Mouse (Mus musculus): Measurements from ENCODE around the gene Hnrnpu. TPM values are rescaled to one million over a fixed set of nuclear protein-coding genes. Genes with fewer than 3 reads are reported as not detected.

Gene Hnrnpu
- polyA plus RNA-seq, 1 experiment from 2014 or later = 137 TPM

DNA sequence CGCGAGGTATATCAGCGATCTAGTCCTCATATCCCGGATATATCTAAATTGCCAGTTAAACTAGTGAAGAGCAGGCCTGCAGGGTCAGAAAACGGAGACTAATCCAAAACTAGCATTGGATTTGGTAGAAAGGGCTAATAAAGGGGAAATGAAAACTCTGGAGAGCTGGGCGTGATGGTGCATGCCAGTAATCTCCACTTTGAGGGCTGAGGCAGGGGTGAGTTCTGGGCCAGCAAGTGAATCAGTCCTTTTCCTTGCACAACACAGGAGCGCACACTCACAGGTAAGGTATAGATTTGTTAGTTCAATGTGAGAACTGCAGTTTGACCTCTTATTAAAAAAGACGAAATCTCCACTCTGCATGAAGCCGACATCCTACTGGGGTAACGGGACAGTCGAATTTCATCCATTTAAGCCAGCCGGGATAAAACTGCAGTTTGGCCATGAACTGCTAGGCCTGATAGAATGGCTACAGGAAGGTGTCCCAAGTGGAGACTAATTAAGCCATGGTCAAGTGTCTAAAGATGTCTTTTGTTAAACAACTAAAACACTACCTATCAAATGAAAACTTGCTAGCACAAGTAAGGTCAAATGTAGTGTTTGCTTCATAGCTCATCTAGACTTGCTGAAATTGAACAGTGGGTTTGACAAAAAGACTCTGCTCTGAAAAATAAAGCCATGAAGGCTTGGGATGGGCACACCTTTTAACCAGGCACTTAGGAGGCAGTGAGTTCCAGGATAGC, 18.1 kb downstream of the Hnrnpu start:
- 2% methylated on average over 12 of the region's 12 CpGs for WGBS

DNA sequence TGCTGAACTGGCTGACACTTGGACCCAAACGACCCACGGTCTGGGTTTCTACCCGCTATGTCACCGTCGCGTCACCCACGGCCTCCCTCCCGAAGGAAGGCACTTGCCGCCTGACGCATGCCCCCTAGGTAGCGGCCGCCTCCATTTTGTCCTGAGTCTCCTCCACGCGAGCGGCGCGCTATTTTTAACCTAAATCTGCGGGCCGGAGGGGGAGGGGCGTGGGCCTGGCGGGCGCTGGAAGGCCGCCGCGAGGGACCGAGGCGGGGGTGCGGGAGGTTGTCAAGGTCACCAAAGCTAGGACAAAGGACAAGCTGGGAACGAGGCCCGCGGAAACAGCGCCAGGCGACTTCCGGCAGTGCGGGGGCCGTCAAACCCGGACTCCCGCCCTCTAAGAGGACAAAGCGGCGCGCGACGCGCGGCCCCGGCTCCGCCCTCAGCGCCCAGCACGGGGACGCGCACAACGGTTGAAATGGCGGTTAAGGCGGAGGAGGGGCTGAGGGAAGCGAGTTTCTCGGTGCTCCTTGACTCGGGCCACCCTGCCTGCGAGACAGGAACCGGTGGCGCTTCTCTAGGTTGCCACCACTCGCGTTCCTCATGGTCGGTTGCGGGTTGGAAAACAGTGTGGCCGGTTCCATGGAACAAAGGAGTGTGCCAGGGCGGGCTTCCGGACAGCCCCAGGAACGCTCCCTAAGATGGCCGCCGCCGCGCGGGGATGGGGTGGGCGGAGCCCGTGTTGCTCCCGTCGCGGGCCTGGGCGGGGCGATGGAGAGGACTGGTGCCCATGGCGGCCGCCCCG, 19.0 kb downstream of the Hnrnpu start, which contains the start of gene Cox20:
TSS of gene Cox20 (plus strand) at position 742 of the 796 bp plus-strand sequence.
- H3K27me3 ChIP-seq (replicated peaks; ENCODE audit: control insufficient read depth, insufficient read depth, low read length) = no peaks in the 10 kb centered on the region
- H3K4me1 ChIP-seq (ENCODE audit: control insufficient read depth, insufficient read depth, low read length) = peaks cover 15% of the 10 kb centered on the region
- H3K4me2 ChIP-seq (ENCODE audit: low read depth, low read length) = peak within 1 kb of the TSS; percentile 83
- peaks cover 7% of the 10 kb centered on the region; the same call in 1 of the 2 replicates for H3K36me3 ChIP-seq (ENCODE audit: control insufficient read depth, insufficient read depth, low read length)
- WGBS = under 1% methylated on average over 83 of the region's 83 CpGs
- H3K9me3 ChIP-seq (ENCODE audit: control insufficient read depth, low read length) = no peaks in the 10 kb centered on the region
- peak; percentile 94 for ATAC-seq
- peak within 1 kb of the TSS; percentile 71 for H3K4me3 ChIP-seq (ENCODE audit: low read length)
- H3K9ac ChIP-seq (ENCODE audit: low read depth, low read length) = peak within 1 kb of the TSS; percentile 89
- peak within 1 kb of the TSS; percentile 99 for H3K27ac ChIP-seq (ENCODE audit: low read length)

More for the DNA sequence above, 18.1 kb downstream of the Hnrnpu start:
- Histone ChIP-seq H3K9ac (ENCODE audit: low read depth, low read length) (peak overlapping the region; percentile 89), H3K27me3 (replicated peaks; ENCODE audit: control insufficient read depth, insufficient read depth, low read length) (no peaks in the 10 kb centered on the region), H3K9me3 (ENCODE audit: control insufficient read depth, low read length) (no peaks in the 10 kb centered on the region), H3K4me1 (ENCODE audit: control insufficient read depth, insufficient read depth, low read length) (peaks cover 15% of the 10 kb centered on the region), H3K4me3 (ENCODE audit: low read length) (peak overlapping the region; percentile 71), H3K27ac (ENCODE audit: low read length) (peak overlapping the region; percentile 99), H3K36me3 (ENCODE audit: control insufficient read depth, insufficient read depth, low read length) (peaks cover 7% of the 10 kb centered on the region; the same call in 1 of the 2 replicates), H3K4me2 (ENCODE audit: low read depth, low read length) (peak overlapping the region; percentile 83)
- ATAC-seq = peak; percentile 36

DNA sequence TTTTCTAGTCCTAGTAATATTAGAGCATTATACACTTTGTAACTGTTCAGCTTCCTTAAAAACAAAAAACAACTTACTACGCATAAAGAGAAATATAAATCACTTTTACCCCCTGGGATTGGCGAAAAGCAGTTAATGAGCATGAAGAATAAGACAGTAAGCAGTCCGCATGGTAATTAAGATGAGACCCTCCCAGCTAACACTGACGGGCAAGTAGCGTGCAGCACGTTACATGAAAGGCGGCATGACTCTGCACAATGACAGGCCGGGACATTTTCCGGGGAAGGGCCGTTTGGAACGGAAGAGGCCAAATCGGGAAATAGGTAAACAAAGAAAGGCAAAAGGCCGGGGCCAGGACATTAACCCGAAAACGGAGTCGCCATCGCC, 19.6 kb downstream of the Hnrnpu start:
- under 1% methylated on average over 17 of the region's 17 CpGs for WGBS
- ATAC-seq = peak; percentile 66
- Histone ChIP-seq H3K36me3 (ENCODE audit: control insufficient read depth, insufficient read depth, low read length) (peaks cover under 1% of the 10 kb centered on the region; the same call in 1 of the 2 replicates), H3K9ac (ENCODE audit: low read depth, low read length) (peak overlapping the region; percentile 89), H3K4me2 (ENCODE audit: low read depth, low read length) (peak overlapping the region; percentile 55), H3K27ac (ENCODE audit: low read length) (peak overlapping the region; percentile 99), H3K9me3 (ENCODE audit: control insufficient read depth, low read length) (no peaks in the 10 kb centered on the region), H3K27me3 (replicated peaks; ENCODE audit: control insufficient read depth, insufficient read depth, low read length) (no peaks in the 10 kb centered on the region), H3K4me1 (ENCODE audit: control insufficient read depth, insufficient read depth, low read length) (peaks cover 15% of the 10 kb centered on the region), H3K4me3 (ENCODE audit: low read length) (peak overlapping the region; percentile 71)

DNA sequence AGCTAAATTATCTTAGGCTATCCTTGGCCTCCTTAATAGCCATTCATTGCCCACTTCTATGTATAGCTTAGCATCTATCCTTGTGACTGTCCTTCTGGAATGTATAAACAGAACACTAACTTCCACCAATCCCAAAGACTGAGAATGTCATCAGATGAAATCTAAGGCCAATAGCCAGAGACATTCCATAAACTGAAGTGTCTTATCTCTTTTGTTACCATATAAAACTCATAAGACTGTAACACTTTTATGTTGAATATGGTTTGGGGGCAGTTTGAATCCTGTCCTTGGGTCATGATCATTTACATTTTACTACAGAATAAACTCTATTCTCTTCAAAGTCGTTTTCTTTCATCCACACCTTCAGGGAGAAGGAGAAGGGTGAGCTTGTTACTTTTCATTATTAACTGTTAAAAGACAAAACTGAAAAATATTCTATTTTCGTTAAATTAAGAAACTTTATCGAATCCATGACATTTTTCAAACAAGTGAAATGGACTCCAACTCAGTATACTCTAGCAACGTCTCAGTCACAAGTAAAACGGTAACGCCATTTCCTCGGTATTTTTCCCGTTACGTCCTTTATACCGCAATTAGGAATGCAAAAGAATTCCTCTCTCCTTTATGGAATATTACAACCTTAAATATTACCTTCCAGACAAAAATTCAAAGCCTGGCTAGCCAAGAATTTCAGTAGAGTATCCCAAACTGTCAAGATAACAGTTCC, 20.2 kb downstream of the Hnrnpu start:
- no peak for ATAC-seq
- Histone ChIP-seq H3K4me1 (ENCODE audit: control insufficient read depth, insufficient read depth, low read length) (peaks cover 15% of the 10 kb centered on the region), H3K27me3 (replicated peaks; ENCODE audit: control insufficient read depth, insufficient read depth, low read length) (no peaks in the 10 kb centered on the region), H3K4me3 (ENCODE audit: low read length) (peak overlapping the region; percentile 11; the same call in 1 of the 2 replicates), H3K4me2 (ENCODE audit: low read depth, low read length) (peak overlapping the region; percentile 55), H3K9me3 (ENCODE audit: control insufficient read depth, low read length) (no peaks in the 10 kb centered on the region), H3K9ac (ENCODE audit: low read depth, low read length) (peak overlapping the region; percentile 41; the same call in 1 of the 2 replicates), H3K36me3 (ENCODE audit: control insufficient read depth, insufficient read depth, low read length) (no peaks in the 10 kb centered on the region; the same call in 1 of the 2 replicates), H3K27ac (ENCODE audit: low read length) (peak overlapping the region; percentile 99; the same call in 1 of the 2 replicates)
- WGBS = 37% methylated on average over 10 of the region's 10 CpGs

DNA sequence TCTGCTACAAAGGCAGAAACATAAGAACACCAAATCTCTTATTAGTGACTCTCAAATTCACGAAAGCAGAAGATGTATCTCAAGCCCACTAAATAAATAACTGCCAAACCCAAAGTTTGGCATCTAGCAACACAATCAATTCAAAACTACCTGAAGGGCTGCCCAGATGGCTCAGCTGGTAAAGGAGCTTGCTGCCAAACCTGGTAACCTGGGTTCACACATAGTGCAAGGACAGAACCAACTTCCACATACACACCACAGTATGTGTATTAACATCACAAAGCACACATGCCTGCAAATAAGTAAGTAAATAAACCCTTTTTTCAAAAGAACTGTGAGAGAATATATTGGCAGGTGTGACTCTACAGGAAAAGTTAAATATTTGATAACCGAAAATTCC, 23.4 kb downstream of the Hnrnpu start:
- Histone ChIP-seq H3K36me3 (ENCODE audit: control insufficient read depth, insufficient read depth, low read length) (no peaks in the 10 kb centered on the region), H3K4me2 (ENCODE audit: low read depth, low read length) (no peak overlapping the region), H3K9ac (ENCODE audit: low read depth, low read length) (no peak overlapping the region), H3K4me1 (ENCODE audit: control insufficient read depth, insufficient read depth, low read length) (peaks cover 3% of the 10 kb centered on the region; the same call in 1 of the 2 replicates), H3K27ac (ENCODE audit: low read length) (no peak overlapping the region), H3K27me3 (replicated peaks; ENCODE audit: control insufficient read depth, insufficient read depth, low read length) (no peaks in the 10 kb centered on the region), H3K4me3 (ENCODE audit: low read length) (no peak overlapping the region), H3K9me3 (ENCODE audit: control insufficient read depth, low read length) (no peaks in the 10 kb centered on the region)
- no peak for ATAC-seq
- WGBS = 86% methylated on average over 2 of the region's 2 CpGs

DNA sequence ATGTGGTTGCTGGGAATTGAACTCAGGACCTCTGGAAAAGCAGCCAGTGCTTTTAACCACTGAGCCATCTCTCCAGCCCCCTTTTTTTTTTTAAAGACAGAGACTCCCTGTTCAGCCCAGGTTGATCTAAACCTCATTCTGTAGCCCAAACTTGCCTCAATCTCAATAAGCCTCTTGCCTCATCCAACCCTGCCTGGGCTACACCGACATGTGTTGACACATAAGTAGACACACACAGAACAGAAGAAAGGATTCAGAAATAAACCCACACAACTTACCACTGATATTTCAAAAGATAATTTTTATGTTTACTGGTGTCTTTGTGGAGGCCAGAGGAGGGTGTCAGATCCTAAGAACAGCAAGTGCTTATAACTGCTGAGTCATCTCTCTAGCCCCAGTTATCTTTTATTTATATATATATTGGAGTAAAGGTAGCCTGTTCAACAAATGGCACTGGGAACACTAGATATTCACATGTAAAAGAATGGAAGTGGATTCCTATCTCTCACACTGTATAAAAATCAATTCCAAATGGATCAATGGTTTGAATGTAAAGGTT, 24.5 kb downstream of the Hnrnpu start:
- 89% methylated on average over 1 of the region's 1 CpGs for WGBS
- H3K27ac ChIP-seq (ENCODE audit: low read length) = no peak overlapping the region
- no peak for ATAC-seq

DNA sequence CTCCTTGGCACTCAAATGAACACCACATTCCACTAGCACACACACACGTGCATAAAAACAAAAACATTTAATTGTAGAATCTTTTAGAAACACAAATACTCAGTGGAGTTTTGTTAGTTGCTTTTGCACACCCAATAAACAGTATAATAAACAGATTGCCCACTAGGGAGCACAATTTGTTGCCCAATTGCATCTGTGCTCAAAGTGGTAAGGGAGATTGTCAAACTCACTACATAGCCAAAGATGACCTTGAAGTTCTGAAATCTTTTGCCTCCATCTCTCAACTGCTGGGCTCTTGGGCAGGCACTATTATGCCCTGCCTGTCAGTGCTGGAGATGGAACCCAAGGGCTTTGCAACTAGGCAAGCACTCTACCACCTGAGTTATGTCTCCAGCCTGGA, 27.5 kb downstream of the Hnrnpu start:
- no peak overlapping the region for H3K4me2 ChIP-seq (ENCODE audit: low read depth, low read length)
- H3K4me3 ChIP-seq (ENCODE audit: low read length) = no peak overlapping the region
- WGBS = 71% methylated on average over 1 of the region's 1 CpGs
- no peaks in the 10 kb centered on the region for H3K9me3 ChIP-seq (ENCODE audit: control insufficient read depth, low read length)
- no peak overlapping the region for H3K9ac ChIP-seq (ENCODE audit: low read depth, low read length)
- no peaks in the 10 kb centered on the region for H3K27me3 ChIP-seq (replicated peaks; ENCODE audit: control insufficient read depth, insufficient read depth, low read length)
- no peak overlapping the region for H3K27ac ChIP-seq (ENCODE audit: low read length)
- H3K36me3 ChIP-seq (ENCODE audit: control insufficient read depth, insufficient read depth, low read length) = no peaks in the 10 kb centered on the region
- no peaks in the 10 kb centered on the region; the same call in 1 of the 2 replicates for H3K4me1 ChIP-seq (ENCODE audit: control insufficient read depth, insufficient read depth, low read length)
- no peak for ATAC-seq

More for the DNA sequence above, 24.5 kb downstream of the Hnrnpu start:
- Histone ChIP-seq H3K4me1 (ENCODE audit: control insufficient read depth, insufficient read depth, low read length) (peaks cover 3% of the 10 kb centered on the region; the same call in 1 of the 2 replicates), H3K27me3 (replicated peaks; ENCODE audit: control insufficient read depth, insufficient read depth, low read length) (no peaks in the 10 kb centered on the region), H3K36me3 (ENCODE audit: control insufficient read depth, insufficient read depth, low read length) (no peaks in the 10 kb centered on the region), H3K9ac (ENCODE audit: low read depth, low read length) (no peak overlapping the region), H3K4me3 (ENCODE audit: low read length) (no peak overlapping the region), H3K9me3 (ENCODE audit: control insufficient read depth, low read length) (no peaks in the 10 kb centered on the region), H3K4me2 (ENCODE audit: low read depth, low read length) (no peak overlapping the region)

DNA sequence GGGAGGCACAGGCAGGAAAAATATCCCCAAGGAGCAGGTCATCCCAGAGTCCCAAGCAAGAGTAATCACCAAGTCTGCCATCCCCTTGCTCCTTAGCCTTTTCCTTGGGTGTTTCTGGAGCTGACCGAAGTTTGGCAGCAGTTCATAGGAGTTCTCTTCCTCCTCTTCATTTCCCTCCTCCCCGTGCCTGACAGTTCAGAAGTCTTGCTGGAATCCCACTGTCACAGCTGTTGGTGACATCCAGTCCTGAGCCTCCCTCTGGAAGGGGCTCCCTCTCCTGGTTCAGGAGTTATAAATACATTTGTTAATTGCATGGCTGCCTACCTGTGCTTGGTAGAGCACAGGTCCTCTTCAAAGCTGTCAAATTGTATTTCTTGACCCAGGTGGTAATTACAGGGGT, 28.1 kb downstream of the Hnrnpu start:
- Histone ChIP-seq H3K4me2 (ENCODE audit: low read depth, low read length) (no peak overlapping the region), H3K27me3 (replicated peaks; ENCODE audit: control insufficient read depth, insufficient read depth, low read length) (no peaks in the 10 kb centered on the region), H3K4me1 (ENCODE audit: control insufficient read depth, insufficient read depth, low read length) (no peaks in the 10 kb centered on the region; the same call in 1 of the 2 replicates), H3K9ac (ENCODE audit: low read depth, low read length) (no peak overlapping the region), H3K27ac (ENCODE audit: low read length) (no peak overlapping the region), H3K4me3 (ENCODE audit: low read length) (no peak overlapping the region), H3K36me3 (ENCODE audit: control insufficient read depth, insufficient read depth, low read length) (no peaks in the 10 kb centered on the region), H3K9me3 (ENCODE audit: control insufficient read depth, low read length) (no peaks in the 10 kb centered on the region)
- ATAC-seq = no peak
- WGBS = 62% methylated on average over 2 of the region's 2 CpGs
